ENCODE assay signal across 30 mouse cellular contexts in genomic region chr4:10344147-10344546, GRCm38 (mm10).
"Had no signal": no experiment of that assay in that cellular context is flagged by ENCODE, and none has a peak within 500 bp of the region (broad histone marks: within the 10 kb centered on the region; RNA-seq: fewer than 3 reads in every experiment).

No protein-coding gene starts in this region.

- H3K27me3 ChIP-seq: limb, embryonic 12.5 days; limb, embryonic 13.5 days; limb, embryonic 15.5 days; liver, embryonic 12.5 days; liver, embryonic 13.5 days; liver, embryonic 15.5 days; lung, embryonic 15.5 days; megakaryocyte, embryonic 14.5 days; midbrain, embryonic 12.5 days; midbrain, embryonic 13.5 days; midbrain, embryonic 15.5 days; neural tube, embryonic 12.5 days had no signal

- H3K27ac ChIP-seq: limb, embryonic 10.5 days; limb, embryonic 12.5 days; limb, embryonic 13.5 days; limb, embryonic 15.5 days; liver, embryonic 12.5 days; liver, embryonic 13.5 days; liver, embryonic 14.5 days; liver, embryonic 15.5 days; lung, embryonic 15.5 days; macrophage; midbrain, embryonic 10.5 days; midbrain, embryonic 12.5 days; midbrain, embryonic 13.5 days; midbrain, embryonic 15.5 days; neural tube, embryonic 12.5 days had no signal

- H3K4me1 ChIP-seq: limb, embryonic 10.5 days; limb, embryonic 12.5 days; limb, embryonic 13.5 days; limb, embryonic 15.5 days; liver, embryonic 12.5 days; liver, embryonic 13.5 days; liver, embryonic 15.5 days; lung, embryonic 15.5 days; megakaryocyte, embryonic 14.5 days; midbrain, embryonic 10.5 days; midbrain, embryonic 12.5 days; midbrain, embryonic 13.5 days; midbrain, embryonic 15.5 days; neural tube, embryonic 12.5 days had no signal

- H3K36me3 ChIP-seq: limb, embryonic 10.5 days; limb, embryonic 12.5 days; limb, embryonic 13.5 days; limb, embryonic 15.5 days; liver, embryonic 12.5 days; liver, embryonic 13.5 days; liver, embryonic 15.5 days; lung, embryonic 15.5 days; midbrain, embryonic 10.5 days; midbrain, embryonic 12.5 days; midbrain, embryonic 13.5 days; midbrain, embryonic 15.5 days; neural tube, embryonic 12.5 days had no signal

- H3K9me3 ChIP-seq: limb, embryonic 10.5 days; limb, embryonic 12.5 days; limb, embryonic 13.5 days; limb, embryonic 15.5 days; liver, embryonic 12.5 days; liver, embryonic 13.5 days; liver, embryonic 15.5 days; lung, embryonic 15.5 days; midbrain, embryonic 10.5 days; midbrain, embryonic 12.5 days; midbrain, embryonic 13.5 days; midbrain, embryonic 15.5 days; neural tube, embryonic 12.5 days had no signal

- DNase-seq: left cerebral cortex, postnatal 4 days; liver; liver, embryonic 13.5 days; liver, postnatal 0 days; lung, adult 18-20 months; lung, adult 2 months; lung, embryonic 14.5 days; lung, postnatal 10 days; lung, postnatal 14 days; lung, postnatal 36 days; lung, postnatal 4 days; midbrain, embryonic 14.5 days had no signal

- H3K4me2 ChIP-seq: limb, embryonic 12.5 days; limb, embryonic 13.5 days; limb, embryonic 15.5 days; liver, embryonic 11.5 days; liver, embryonic 12.5 days; liver, embryonic 13.5 days; liver, embryonic 15.5 days; lung, embryonic 14.5 days; lung, embryonic 15.5 days; midbrain, embryonic 11.5 days; midbrain, embryonic 12.5 days; midbrain, embryonic 13.5 days; midbrain, embryonic 15.5 days; neural tube, embryonic 12.5 days had no signal

- H3K4me3 ChIP-seq: limb, embryonic 10.5 days; limb, embryonic 12.5 days; limb, embryonic 13.5 days; limb, embryonic 15.5 days; liver, embryonic 12.5 days; liver, embryonic 13.5 days; liver, embryonic 15.5 days; lung, embryonic 15.5 days; megakaryocyte, embryonic 14.5 days; midbrain, embryonic 10.5 days; midbrain, embryonic 12.5 days; midbrain, embryonic 13.5 days; midbrain, embryonic 15.5 days; myocyte; neural tube, embryonic 12.5 days had no signal

- H3K9ac ChIP-seq: limb, embryonic 12.5 days; limb, embryonic 13.5 days; limb, embryonic 15.5 days; liver, embryonic 12.5 days; liver, embryonic 13.5 days; liver, embryonic 14.5 days; liver, embryonic 15.5 days; liver, postnatal 0 days; lung, embryonic 14.5 days; lung, embryonic 15.5 days; midbrain, embryonic 12.5 days; midbrain, embryonic 13.5 days; midbrain, embryonic 15.5 days; neural tube, embryonic 12.5 days had no signal
